Mouse (Mus musculus) heart, embryonic 10.5 days (tissue): ENCODE data around the gene Brf1. TPM values are rescaled to one million over a fixed set of nuclear protein-coding genes. Genes with fewer than 3 reads are reported as not detected.
A peak's percentile ranks its signal among the peaks of the same experiment; 100 is the strongest.

Source experiments
- DNase-seq: peaks from one replicate; pipeline ENCODE4 v3.0.0-alpha.2; 2017; ENCODE audit warnings: low spot score
- H3K27ac ChIP-seq: fragments of 300-500 bp; sonication (generic); 2 replicates; pipeline ENCODE4 v1.5.1; 2016; ENCODE audit warnings: mild to moderate bottlenecking
- H3K27me3 ChIP-seq: fragments of 300-500 bp; sonication (generic); 2 replicates; pipeline ENCODE4 v1.6.1; 2016; ENCODE audit warnings: mild to moderate bottlenecking; ENCODE audit not compliant: poor library complexity, insufficient read depth, severe bottlenecking
- H3K36me3 ChIP-seq: fragments of 300-500 bp; sonication (generic); 2 replicates; pipeline ENCODE4 v1.6.1; 2016; ENCODE audit warnings: mild to moderate bottlenecking, moderate library complexity
- H3K4me1 ChIP-seq: fragments of 300-500 bp; sonication (generic); 2 replicates; pipeline ENCODE4 v1.6.1; 2016; ENCODE audit warnings: mild to moderate bottlenecking
- H3K4me3 ChIP-seq: fragments of 300-500 bp; sonication (generic); 2 replicates; pipeline ENCODE4 v1.5.1; 2016; ENCODE audit warnings: mild to moderate bottlenecking, moderate library complexity
- H3K9me3 ChIP-seq: fragments of 300-500 bp; sonication (generic); 2 replicates; pipeline ENCODE4 v1.6.1; 2016; ENCODE audit warnings: mild to moderate bottlenecking, moderate library complexity
- WGBS: fragments of 180-500 bp; shearing (Covaris S2); methylation state at CpG from one replicate; pipeline ENCODE4 v1.1.7; 2016; 5-methylcytosine and 5-hydroxymethylcytosine counted together
- polyA plus RNA-seq: library from polyadenylated mRNA; unstranded; fragments of >200 nt; fragmentation: Nextera tagmentation; extraction: Ambion mirVana; gene quantifications from 2 replicates; pipeline ENCODE4 v1.2.1, GENCODE M21; 2016

Brf1 gene
- 35.3 and 41.5 TPM in 2 replicates for polyA plus RNA-seq

DNA sequence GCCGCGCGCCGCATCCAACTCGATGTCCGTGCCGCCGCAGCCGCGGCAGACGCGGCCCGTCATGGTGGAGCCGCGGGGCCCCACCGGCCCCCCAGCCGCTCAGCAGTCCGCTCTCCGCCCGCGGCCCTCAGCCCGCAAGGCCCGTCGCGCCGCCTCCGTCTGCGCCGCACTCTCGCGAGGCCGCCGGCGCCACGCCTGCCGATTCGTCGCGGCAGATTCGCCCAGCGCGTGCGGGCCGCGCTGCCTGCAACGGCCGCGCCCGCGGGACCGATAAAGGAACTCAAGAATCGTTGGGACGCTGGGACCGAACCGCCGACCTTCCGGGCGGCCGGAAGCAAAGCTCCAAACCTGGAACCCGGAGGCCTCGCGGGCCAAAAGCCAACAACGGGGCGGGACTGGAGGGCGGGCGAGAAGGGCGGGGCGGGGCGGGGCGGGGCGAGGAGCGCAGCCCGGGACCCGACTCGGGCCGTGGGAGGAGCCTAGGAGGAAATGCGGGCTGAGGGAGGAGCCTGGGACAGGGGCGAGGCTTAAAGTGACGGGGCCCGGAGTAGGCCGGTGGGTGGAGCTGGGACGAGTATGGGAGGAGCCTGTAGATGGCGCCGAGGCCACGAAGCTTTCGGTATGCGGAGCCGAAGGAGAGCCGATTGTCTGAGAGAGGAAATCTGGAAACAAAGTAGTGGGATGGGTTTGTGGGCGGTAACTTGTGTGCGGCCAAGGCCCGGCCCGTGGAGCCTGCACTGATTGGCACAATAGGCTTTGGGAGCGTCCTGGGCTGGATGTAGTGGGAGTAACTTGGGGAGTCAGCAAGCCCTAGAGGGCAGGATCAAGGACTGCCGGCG is at the start of gene Brf1:
Gene Brf1, minus strand, starts transcription at position 411 of the 839 bp plus-strand sequence.
- peaks cover 11% of the 10 kb centered on the region for H3K36me3 ChIP-seq
- peak within 1 kb of the TSS; percentile 88 for H3K4me3 ChIP-seq
- peak within 1 kb of the TSS; percentile 94 for H3K27ac ChIP-seq
- no peaks in the 10 kb centered on the region for H3K9me3 ChIP-seq
- peak; percentile 100 for DNase-seq
- H3K4me1 ChIP-seq = peaks cover 27% of the 10 kb centered on the region
- under 1% methylated on average over 95 of the region's 96 CpGs for WGBS
- no peaks in the 10 kb centered on the region for H3K27me3 ChIP-seq

DNA sequence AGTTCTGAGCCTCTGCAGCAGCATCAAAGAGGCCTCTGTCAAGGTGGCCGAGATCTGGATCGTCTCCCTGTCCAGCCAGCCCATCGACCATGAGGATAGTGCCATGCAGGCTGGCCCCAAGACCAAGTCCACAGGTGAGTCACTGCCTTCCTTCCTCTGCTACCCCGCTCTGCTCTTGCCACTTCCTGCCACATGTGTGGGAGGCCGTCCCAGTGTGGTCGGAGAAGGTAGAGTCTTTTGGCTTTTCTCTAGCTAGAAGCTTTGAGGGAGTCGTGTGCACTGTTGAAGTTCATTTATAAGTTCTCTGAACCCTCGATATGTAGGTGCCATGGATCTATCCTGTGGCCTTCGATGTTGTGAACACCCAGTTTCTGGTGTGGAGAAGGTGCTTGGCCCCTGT is 49.3 kb upstream of the Brf1 start:
- WGBS = 86% methylated on average over 9 of the region's 9 CpGs
- Histone ChIP-seq H3K9me3 (no peaks in the 10 kb centered on the region), H3K27me3 (no peaks in the 10 kb centered on the region), H3K27ac (no peak overlapping the region), H3K4me3 (no peak overlapping the region), H3K4me1 (peaks cover 25% of the 10 kb centered on the region), H3K36me3 (peaks cover 51% of the 10 kb centered on the region)
- no peak for DNase-seq

DNA sequence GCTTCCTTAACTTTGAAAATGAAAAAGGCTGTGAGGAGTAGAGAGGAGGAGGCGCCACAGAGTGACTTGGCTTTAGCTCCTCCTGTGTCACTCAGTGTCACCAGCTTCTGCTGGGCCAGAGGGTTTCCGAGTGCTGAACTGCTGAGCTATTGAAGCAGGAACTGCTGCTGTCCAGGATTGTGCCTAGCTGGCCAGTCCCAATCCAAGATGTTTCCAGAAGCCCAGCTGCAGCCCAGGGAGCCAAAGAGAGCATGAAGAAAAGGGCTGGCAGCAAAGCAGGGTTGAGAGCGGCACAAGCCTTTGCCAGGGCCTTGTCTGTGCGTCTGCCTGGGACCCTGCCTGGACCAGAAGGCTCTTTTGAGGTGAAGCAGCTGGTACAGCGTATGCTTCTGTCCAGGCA is 47.6 kb upstream of the Brf1 start:
- no peak for DNase-seq
- WGBS = 86% methylated on average over 5 of the region's 5 CpGs
- Histone ChIP-seq H3K4me1 (peaks cover 25% of the 10 kb centered on the region), H3K4me3 (no peak overlapping the region), H3K27ac (no peak overlapping the region), H3K36me3 (peaks cover 44% of the 10 kb centered on the region), H3K27me3 (no peaks in the 10 kb centered on the region), H3K9me3 (no peaks in the 10 kb centered on the region)

DNA sequence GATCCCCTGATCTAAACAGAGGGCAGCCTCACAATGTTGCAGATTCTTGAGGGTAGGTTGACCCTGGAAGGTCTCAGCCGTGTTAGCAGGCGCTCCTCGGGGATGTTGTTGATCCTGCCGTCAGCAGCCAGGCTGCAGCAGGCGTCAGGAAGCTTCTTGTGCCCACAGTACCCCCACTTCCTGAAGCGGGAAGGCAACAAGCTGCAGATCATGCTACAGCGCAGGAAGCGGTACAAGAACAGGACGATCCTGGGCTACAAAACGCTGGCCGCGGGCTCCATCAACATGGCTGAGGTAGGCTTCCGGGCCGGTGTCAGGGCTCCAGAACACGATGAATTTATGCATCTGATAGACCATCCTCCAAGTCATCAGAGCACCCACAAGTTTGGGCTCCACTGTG is 46.4 kb upstream of the Brf1 start:
- H3K4me3 ChIP-seq = no peak overlapping the region
- H3K27ac ChIP-seq = no peak overlapping the region
- WGBS = 88% methylated on average over 15 of the region's 15 CpGs
- H3K9me3 ChIP-seq = no peaks in the 10 kb centered on the region
- peaks cover 37% of the 10 kb centered on the region for H3K36me3 ChIP-seq
- no peak for DNase-seq
- H3K4me1 ChIP-seq = peaks cover 20% of the 10 kb centered on the region
- no peaks in the 10 kb centered on the region for H3K27me3 ChIP-seq

DNA sequence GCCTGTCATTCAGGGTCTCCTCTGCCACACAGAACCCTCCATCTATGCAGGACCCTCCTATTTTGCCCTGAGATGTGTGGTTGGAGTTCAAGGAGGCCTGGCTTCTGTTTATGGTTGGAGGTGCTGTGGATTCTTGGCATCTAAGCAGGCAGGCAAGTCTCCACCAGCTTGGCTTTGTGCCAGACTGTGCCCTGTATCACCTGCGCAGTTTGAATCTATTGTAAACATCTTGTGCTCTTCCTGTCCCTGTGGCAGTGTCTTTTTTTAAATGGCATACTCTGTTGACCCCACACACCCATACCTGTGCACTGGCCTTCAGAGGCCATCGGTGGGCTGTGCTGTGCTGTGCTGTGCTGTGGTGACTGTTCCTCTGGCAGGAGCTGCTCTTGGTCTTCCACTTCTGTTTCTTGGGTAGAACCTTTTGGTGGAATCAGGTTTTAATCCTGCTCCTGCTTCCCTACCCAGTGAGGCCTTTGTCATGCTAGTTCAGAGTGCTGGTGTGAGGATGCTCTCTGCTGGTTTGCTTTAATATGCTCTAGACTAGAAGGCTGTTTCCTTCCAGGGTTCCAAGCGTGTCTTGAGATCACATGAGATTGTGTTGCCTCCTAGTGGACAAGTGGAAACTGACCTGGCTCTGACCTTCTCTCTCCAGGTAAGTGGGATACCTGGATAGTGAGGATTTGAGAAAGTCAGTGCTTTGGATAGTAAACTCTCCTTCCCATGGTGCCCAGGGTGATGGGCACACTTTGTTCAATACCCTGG is 44.6 kb upstream of the Brf1 start:
- DNase-seq = no peak
- H3K27me3 ChIP-seq = no peaks in the 10 kb centered on the region
- H3K36me3 ChIP-seq = peaks cover 26% of the 10 kb centered on the region
- no peaks in the 10 kb centered on the region for H3K9me3 ChIP-seq
- H3K27ac ChIP-seq = no peak overlapping the region
- no peak overlapping the region for H3K4me3 ChIP-seq
- 83% methylated on average over 3 of the region's 3 CpGs for WGBS
- peaks cover 10% of the 10 kb centered on the region for H3K4me1 ChIP-seq

DNA sequence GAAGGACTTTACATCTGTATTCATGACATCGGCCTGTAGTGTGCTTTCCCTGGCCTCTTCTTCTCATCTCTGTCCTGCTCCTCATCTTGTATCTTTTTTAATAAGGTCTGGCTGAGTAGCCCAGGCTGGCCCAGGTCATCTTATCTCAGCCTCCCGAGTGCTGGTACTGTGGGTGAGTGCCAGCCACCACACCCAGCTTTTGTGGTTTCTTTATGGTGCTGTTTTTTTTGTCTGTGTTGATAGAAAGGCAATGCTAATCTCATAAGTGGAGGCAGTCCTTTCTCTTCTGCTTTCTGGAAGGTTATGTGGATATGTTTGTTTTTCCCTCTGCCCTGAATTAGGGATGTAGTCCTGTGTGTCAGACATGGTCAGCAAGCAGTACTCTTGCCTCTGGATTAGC is 42.0 kb upstream of the Brf1 start:
- H3K27me3 ChIP-seq = no peaks in the 10 kb centered on the region
- 56% methylated on average over 2 of the region's 2 CpGs for WGBS
- peaks cover 10% of the 10 kb centered on the region for H3K4me1 ChIP-seq
- no peak for DNase-seq
- H3K36me3 ChIP-seq = peaks cover 17% of the 10 kb centered on the region
- H3K27ac ChIP-seq = no peak overlapping the region
- H3K9me3 ChIP-seq = no peaks in the 10 kb centered on the region
- H3K4me3 ChIP-seq = no peak overlapping the region

DNA sequence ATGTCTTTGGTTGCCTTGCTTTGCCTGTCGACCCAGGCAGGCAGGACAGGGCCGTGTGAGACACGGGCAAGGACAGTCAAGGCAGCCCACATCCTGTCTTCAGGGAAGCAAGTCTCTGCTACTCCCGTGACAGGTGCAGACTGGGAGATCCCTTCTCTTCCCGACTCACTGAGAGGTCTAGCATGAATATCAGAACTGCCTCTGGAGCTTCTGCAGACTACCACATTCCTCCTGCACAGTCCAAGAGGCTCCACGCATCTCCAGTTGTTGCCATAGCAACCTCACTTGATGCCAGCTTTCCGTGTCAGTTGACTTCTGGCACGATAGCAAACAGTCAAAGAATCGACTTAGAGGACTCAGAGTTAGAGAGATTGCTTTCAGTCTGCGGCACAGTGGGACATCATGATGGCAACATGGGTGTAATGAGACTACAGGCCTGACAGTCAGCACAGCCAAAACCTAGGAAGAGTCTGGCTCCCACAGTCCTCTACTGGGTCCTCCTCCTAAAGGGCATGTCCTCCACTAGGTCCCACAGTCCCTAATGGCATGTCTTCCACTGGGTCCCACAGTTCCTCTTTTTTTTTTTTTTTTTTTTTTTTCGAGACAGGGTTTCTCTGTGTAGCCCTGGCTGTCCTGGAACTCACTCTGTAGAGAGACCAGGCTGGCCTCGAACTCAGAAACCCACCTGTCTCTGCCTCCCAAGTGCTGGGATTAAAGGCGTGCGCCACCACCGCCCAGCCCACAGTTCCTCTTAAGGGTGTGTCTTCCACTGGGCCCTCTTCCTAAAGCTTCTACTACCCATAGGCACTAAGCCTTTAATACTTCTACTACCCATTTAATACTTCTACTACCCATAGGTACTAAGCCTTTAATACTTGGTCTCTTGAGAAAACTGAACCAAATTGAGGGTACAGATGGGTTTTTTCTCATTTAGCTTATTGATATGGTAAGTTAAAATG is 41.3 kb upstream of the Brf1 start:
- Histone ChIP-seq H3K4me1 (peaks cover 10% of the 10 kb centered on the region), H3K27me3 (no peaks in the 10 kb centered on the region), H3K36me3 (peaks cover 10% of the 10 kb centered on the region), H3K9me3 (no peaks in the 10 kb centered on the region), H3K4me3 (no peak overlapping the region), H3K27ac (no peak overlapping the region)
- 67% methylated on average over 15 of the region's 15 CpGs for WGBS
- no peak for DNase-seq

DNA sequence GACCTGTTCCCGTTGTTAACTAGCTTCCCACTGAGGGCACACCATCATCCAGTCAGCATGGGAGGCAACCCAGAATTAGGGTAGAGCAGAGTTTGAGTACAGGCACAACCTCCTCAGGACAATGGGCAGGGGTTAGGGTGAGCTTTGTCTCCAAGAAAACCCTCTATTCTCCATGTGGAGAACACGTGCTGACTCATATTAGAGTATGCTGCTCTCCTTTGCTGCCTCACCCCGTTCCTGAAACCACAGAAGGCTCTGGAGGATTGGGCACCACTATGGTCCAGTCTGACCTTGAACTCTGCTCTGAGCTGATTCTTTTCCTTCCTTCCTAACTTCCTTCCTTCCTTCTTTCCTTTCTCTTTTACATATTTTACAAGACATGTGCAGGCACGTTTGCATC is 37.9 kb upstream of the Brf1 start:
- Histone ChIP-seq H3K9me3 (no peaks in the 10 kb centered on the region), H3K4me3 (no peak overlapping the region), H3K27me3 (no peaks in the 10 kb centered on the region), H3K27ac (no peak overlapping the region), H3K36me3 (no peaks in the 10 kb centered on the region), H3K4me1 (peaks cover 33% of the 10 kb centered on the region)
- no peak for DNase-seq
- WGBS = 85% methylated on average over 4 of the region's 4 CpGs

DNA sequence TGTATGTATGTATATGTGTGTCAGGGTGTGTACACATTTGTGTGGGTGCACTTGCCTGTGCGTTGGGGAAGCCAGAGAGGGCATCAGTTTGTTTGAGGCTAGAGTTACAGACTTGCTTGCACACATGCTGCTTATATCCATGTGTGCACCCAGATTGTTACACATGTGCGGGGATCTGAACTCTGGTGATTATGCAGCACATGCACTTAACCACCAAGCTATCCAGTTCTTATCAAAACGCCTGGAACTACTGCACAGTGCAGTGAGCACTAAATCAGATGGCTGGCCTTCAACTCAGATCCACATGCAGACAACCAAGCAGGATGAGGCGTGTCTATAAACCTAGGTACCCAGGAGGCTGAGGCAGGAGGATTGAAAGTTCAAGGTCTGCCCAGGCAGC is 36.5 kb upstream of the Brf1 start:
- no peak overlapping the region for H3K4me3 ChIP-seq
- no peaks in the 10 kb centered on the region for H3K27me3 ChIP-seq
- WGBS = 86% methylated on average over 4 of the region's 4 CpGs
- peaks cover 47% of the 10 kb centered on the region for H3K4me1 ChIP-seq
- H3K27ac ChIP-seq = no peak overlapping the region
- no peaks in the 10 kb centered on the region for H3K36me3 ChIP-seq
- no peak for DNase-seq
- H3K9me3 ChIP-seq = no peaks in the 10 kb centered on the region

DNA sequence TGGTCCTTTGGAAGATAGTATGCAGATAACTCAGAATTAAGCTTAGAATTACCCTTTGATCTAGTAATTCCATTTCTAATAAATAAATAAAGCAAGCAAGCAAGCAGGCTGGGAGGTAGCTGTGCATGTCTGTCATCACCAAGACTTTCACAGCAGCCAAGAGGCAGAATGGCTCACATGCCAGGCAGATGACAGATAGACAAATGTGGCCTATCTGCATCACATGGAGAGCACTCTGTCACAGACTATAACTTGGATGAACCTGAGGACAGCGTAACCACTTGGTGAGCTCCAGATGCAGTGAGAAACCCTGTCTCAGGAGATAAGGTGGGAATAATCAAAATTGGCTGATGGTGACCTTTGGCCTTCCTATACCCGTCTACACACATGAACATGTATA is 34.6 kb upstream of the Brf1 start:
- Histone ChIP-seq H3K4me3 (no peak overlapping the region), H3K9me3 (no peaks in the 10 kb centered on the region), H3K27ac (no peak overlapping the region), H3K27me3 (no peaks in the 10 kb centered on the region), H3K4me1 (peaks cover 57% of the 10 kb centered on the region), H3K36me3 (no peaks in the 10 kb centered on the region)
- DNase-seq = no peak
- WGBS = 54% methylated on average over 2 of the region's 2 CpGs

DNA sequence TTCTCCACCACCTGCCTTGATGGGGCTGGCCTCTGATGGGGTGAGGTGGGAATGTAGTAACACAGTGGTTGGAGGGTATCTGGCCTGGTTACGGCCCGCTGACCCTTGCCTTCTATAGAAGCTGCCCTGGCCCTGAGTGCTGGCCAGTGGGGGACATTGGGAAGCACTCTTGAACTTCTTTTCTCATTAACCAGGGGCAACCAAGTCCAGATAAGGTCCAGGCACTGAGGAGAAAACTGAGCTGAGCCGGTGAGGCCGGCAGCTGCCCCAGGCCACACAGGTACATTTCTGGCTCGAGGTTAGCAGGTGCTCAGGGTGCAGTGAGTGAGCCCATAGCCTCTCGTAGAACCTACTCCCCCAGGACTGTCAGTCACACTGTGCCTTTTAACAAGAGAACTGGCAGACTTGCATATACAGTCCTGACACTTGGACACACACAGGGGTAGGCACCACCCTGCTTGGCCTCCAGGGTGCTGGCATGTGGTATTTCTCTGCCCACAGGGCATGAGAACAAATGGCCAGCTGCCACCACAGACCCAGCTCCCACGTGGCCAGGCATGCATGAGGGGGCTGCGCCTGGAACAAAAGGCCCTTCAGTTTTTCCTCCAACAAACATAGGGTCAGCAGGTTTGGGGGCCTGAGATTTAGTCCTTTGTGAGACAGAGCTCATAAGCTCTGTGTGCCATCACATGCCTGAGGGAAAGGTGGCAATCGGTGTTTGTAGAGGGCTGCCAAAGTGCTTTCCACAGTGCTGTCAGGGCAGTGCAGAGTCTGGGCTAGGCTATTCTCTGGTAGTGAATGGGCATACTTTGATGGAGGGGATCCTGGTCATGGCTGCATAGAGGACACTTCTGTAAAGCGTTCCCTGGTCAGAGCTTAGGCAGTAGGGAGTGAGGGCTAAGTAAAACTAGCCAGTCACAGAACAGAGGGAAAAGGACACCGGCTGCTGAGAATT is 32.1 kb upstream of the Brf1 start:
- Histone ChIP-seq H3K36me3 (peaks cover 6% of the 10 kb centered on the region; the same call in 1 of the 2 replicates), H3K4me1 (peaks cover 74% of the 10 kb centered on the region), H3K9me3 (no peaks in the 10 kb centered on the region), H3K27ac (peak overlapping the region; percentile 24; the same call in 1 of the 2 replicates), H3K27me3 (no peaks in the 10 kb centered on the region), H3K4me3 (no peak overlapping the region)
- 73% methylated on average over 11 of the region's 11 CpGs for WGBS
- no peak for DNase-seq
